Mouse (Mus musculus) 416B (cell line): ENCODE measurements around the gene Fem1b.
"Not testable (repeated sequence)": the region's sequence is repeated elsewhere in the genome, so short reads cannot be mapped to it uniquely, and the experiment has no call there.

Experiments used
- DNase-seq: peaks from one replicate; pipeline ENCODE4 v3.0.0; 2011; ENCODE audit warnings: low read depth

Gene Fem1b

DNA sequence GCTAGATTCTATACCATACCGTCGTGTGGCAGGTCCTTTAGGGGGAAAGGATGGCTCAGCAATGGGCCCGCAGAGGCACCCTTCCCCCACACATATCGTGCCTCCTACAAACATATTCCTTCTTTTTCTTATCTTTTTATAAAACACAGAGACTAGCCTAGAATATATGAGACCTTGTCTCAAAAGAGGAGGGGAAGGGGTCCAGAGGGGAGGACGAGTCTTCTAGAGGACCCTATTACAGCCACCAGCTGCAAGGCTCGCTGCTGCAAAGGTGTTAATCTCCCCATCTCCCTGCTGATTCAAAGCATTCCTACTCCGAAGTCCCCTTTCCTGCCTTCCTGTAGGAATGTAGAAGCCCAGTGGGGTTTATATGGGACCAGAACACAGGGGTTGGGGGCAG, 14.7 kb upstream of the Fem1b start:
- DNase-seq = no peak

GRCm38 (mm10) chr9:62825791-62826393, 14.2 kb upstream of the Fem1b start:
- no peak for DNase-seq

DNA sequence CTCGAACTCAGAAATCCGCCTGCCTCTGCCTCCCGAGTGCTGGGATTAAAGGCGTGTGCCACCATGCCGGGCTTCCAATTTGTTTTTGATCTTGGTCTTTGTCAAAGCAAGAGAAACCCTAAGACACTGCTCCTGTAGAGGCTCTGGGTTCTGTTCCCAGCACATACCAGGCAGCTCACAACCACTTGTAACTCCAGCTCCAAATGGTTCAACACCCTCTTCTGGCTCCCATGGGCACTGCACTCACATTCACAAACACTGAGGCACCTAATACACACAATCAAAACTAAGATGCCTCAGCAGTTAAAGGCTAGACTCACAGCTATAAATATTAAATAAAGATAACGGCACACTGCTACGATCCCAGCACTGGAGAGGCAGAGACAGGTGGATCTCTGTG, 10.1 kb upstream of the Fem1b start:
- DNase-seq = no peak

- no peak for DNase-seq
Observed at GRCm38 (mm10) chr9:62820829-62821228, 9.1 kb upstream of the Fem1b start.

DNA sequence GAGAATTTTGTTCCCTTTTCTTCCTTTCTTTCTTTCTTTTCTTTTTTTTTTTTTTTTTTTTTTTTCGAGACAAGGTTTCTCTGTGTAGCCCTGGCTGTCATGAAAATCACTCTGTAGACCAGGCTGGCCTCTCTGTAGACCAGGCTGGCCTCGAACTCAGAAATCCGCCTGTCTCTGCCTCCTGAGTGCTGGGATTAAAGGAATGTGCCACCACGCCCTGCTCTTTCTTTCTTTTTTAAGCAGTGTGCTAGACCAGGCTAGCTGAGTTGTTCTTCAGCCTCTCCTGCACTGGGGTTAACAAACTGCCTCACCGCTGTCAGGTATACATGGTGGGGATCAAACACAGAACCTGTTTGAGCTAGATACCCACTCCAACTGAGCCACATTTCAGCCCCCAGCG, 8.2 kb upstream of the Fem1b start:
- not testable (repeated sequence) for DNase-seq

- DNase-seq = no peak
Observed at GRCm38 (mm10) chr9:62819494-62819893, 7.8 kb upstream of the Fem1b start.

GRCm38 (mm10) chr9:62817828-62818614, 6.3 kb upstream of the Fem1b start:
- DNase-seq = no peak

DNA sequence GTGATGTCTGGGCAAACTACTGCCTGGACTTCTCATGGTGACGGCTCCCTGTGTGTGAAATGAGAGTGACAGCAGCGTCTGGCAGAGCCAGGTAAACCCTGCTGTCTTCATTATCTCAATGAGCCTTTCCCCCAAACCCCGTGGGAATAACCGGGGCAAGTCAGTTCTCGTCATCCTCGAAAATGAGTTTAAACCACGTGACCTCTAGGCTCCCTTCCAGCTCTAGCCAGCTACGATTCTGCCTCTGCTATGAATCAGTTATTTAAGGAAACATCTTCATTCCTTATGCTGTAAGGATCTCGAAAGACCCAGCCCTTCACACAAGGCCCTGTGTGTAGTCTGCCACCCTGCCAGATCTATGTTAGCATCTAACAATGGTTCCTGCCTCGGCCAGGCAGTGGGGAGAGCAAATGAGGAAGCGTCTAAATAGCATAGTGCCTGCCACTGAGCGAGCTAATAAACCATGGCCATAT, 5.4 kb upstream of the Fem1b start:
- no peak for DNase-seq

GRCm38 (mm10) chr9:62816323-62817098, 4.8 kb upstream of the Fem1b start:
- no peak for DNase-seq

- no peak for DNase-seq
Observed at GRCm38 (mm10) chr9:62814751-62815150, 3.0 kb upstream of the Fem1b start.

DNA sequence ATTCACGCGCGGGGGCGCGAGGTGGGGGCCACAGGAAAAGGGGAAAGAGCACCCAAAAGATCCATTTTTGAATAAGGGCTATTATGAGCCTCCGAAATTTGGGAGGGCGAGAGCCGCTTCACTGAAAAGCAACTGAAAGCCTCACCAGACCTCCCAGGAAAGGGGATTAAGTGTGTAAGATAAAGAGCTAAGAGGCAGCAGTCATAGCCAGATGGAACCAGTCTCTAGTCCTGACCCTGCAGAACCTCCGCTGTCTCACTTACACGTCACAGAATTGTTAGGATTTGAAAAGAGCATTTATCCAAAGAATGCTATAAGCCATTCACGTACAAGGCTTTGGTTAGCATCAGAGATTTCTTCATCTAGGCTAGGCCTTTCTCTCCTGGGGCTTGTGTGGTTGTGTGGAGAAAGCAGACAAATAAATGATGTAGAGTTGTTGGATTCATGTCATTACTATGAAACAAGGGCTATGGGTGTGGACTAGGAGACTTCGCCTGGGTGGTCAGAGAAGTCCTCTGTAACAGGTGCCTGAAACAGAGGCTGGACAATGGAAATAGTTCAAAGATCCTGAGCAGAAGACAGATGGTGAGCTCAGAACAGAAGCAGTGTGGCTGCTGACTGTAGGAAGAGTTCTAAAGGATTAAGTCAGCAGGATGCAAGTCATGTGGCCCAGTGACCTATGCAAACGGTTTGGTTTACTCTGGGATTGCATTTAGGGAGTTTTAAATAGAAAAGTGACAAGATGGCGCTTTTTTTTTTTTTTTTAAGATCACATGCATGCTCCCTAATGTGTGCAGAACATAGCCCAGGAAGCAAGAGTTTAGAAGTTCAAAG, 699 bp upstream of the Fem1b start:
- no peak for DNase-seq

- DNase-seq = peak; percentile 76
Observed at GRCm38 (mm10) chr9:62810543-62811515, 905 bp downstream of the Fem1b start.

GRCm38 (mm10) chr9:62810095-62810494, 1.6 kb downstream of the Fem1b start:
- no peak for DNase-seq

- not testable (repeated sequence) for DNase-seq
Observed at GRCm38 (mm10) chr9:62799218-62799617, 12.5 kb downstream of the Fem1b start.

DNA sequence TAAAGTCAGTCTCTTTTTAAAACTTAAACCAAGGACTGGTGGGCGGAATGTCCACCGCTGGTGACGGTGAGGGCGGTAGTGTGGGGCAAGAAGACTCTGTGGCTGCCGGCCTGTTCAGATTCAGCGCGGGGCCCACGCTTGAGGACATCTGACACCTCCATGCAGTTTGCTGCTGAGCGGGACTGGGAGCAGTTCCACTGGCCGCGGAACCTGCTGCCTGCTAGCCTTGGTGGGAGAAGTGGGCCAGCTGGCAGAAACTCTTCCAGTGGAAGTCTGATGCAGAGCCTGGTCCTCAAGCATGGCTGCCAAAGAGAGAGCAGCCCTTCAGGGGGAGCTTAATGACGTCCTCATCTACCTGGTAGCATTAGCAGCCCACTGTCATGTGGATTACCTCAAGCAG, 21.9 kb downstream of the Fem1b start:
- no peak for DNase-seq

DNA sequence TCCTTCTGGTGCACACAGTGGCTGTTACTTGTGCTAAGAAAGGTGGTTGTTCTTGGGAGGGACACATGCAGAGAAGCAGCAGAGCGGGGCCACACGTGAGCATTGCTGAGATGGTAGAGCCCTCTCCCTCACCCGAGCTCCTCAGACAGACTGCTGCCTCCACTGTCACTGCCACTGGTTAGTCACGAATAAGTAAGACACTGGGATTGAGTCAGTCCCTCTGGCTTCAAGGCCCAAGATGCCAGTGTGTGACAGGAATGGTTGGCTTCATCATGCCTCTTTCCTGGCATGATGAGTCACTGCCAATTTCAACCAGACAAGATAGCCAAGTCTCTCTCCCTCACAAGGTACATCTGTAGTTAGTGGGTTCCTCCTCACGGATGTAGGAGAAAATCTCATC, 25.0 kb downstream of the Fem1b start:
- no peak for DNase-seq

- peak; percentile 61 for DNase-seq
Observed at GRCm38 (mm10) chr9:62784233-62784632, 27.5 kb downstream of the Fem1b start.

- DNase-seq = no peak
Observed at GRCm38 (mm10) chr9:62782976-62783781, 28.6 kb downstream of the Fem1b start.

GRCm38 (mm10) chr9:62781965-62782364, 29.8 kb downstream of the Fem1b start:
- no peak for DNase-seq

DNA sequence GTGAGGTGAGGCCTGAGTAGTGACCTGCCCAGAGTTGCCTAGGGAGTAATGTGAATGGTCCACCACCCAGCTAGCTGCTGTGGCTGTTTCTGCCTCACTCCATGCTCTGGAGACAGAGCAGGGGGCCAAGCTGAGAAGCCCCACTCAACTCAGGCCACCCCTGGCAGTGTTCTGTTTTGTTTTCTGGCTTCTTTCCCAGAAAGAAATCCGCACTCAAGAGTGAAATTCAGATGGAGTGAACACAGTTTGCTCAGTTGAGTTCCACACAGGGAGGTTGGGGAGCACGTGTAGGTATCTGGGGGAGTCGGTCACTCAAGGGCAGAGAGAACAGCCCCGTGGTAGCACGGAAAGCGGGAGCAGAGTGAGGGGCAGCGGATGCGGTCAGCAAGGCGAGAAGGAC, 33.0 kb downstream of the Fem1b start:
- no peak for DNase-seq
